Mouse (Mus musculus) frontal cortex, adult (tissue): Measurements from ENCODE around the gene Ipmk.
A peak's percentile ranks its signal among the peaks of the same experiment; 100 is the strongest.

Experiments used
- ATAC-seq: cut with Nextera tagmentation; 2 replicates; pipeline ENCODE4 v1.9.2; 2017; ENCODE audit warnings: mild to moderate bottlenecking, moderate library complexity, mixed read lengths; ENCODE audit not compliant: low TSS enrichment

The Ipmk gene

DNA sequence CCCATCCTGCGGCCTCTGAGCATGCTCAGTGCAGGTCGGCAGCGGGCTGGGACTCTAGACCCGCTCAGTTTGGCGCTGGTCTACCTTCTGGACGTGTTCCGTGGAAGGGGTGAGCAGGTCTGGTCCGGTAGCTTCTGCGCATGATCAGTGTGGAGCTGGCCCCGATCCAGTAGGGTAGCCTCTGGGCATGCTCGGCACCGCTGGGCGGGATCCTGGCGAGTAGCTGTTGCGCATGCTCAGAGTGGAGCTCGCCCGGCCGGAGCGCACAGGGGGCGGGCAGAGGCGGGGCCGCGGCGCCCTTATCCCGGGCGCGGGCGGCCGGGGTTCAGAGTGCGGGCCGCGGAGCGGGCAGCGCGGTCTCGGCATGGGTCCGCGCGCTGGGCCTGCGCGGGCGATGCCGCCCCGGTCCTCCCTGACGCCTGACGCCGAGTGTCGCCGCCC, at the start of gene Ipmk:
Ipmk (plus strand) TSS at position 255 of the 441 bp plus-strand sequence.
- peak; percentile 73 for ATAC-seq

DNA sequence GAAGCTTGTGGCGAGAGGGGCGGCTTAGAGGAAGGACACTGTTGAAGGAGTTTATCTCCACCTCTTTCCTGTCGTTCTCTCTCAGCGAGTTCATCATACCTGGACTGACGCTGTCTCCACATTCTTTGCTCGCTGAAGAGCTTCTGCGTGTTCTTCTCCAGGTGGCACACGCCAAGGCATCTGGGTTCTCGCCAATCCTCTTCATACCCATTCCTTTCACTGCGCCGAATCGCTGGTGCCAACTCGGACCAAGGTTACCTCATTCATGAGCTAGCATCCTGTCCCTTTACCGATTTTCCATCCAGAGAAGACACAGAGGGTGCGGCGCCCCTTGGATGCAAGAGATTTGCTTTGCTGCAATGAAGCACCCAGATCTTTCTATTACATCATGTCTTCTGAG, 47.4 kb upstream of the Ipmk start:
- ATAC-seq, result peak; percentile 15

DNA sequence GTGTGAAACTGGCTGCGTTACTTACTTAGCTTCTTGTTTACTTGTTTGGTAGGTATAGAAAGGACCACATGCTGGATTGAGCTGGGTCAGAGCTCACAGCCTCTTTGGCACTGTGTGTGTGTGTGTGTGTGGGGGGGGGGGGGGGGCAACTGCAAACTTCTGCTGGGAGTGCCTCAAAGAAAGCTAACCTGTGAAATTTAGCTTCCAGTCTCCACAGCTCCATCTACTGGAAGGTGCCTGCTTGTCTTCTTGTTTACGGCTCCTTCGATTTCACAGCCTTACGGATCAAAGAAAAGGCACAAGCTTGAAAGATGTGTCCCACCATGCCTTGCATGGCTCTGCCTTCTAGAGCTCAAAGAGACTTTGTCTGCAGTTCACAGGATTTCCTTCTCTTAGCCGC, 45.1 kb upstream of the Ipmk start:
- peak; percentile 56 for ATAC-seq

DNA sequence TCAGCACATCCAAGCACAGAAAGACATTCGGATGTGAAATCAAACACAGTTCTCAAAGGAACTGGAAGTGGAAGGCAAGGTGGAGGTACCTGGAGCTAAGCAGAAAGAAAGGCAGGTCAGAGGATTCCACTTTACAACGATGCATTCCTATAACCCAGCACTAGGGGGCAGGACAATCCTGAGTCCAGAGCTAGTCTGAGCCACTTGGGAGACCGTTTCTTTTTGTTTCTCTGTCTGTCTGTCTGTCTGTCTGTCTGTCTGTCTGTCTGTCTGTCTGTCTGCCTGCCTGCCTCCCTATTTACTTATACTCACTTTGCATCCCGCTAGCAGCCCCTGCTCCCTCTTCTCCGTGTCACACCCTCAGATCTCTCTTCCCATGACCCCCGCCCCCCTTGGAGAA, 41.4 kb upstream of the Ipmk start:
- peak; percentile 69 for ATAC-seq

DNA sequence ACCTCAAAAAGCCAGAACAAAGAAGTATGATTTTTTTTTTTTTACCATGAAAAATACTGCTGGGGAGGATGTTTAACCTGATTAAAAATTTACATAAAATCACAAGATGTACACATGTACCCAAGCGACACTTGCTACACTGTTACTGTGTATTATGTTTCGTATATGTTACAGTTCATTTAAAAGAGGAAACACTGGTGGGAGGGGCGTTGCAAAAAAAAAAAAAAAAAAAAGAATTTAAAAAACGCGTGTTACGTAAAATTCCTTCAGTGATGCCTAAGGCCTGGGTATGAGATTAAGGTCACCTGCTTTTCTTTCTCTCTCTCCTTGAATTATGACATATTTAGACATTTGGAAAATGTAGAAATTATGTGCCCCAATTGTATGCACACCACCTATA, 40.8 kb upstream of the Ipmk start:
- ATAC-seq, result no peak

DNA sequence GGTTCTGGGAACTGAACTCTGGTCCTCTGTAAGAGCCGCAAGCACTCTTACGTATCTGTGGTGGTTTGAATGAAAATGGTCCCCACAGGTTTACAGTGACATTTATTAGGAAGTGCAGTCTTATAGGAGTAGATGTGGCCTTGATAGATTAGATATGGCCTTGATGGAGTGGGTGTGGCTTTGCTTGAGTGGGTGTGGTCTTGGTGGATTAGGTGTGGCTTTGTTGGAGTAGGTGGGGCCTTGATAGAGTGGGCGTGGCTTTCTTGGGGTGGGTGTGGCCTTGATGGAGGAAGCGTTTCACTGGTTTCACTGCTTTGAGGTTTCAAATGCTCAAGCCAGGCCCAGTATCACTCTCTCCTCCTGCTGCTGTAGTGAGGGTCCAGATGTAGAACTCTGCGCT, 39.4 kb upstream of the Ipmk start:
- no peak for ATAC-seq

DNA sequence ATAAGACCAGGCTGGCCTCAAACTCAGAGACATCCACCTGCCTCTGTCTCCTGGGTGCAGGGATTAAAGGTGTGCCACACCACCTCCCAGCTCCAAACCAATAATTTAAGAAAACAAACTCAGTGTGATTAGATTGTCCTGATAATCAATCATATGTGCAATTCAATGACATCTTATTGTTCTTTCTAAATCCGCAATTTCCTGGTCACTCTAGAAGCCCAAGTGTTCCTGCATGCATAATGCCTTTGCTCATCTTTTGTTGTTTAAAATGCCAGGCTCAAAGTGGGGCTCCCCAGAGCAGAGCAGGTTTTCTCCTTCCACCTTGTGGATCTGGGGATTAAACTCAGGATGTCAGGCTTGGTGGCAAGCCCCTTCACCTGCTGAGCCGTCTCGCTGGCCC, 37.3 kb upstream of the Ipmk start:
- no peak for ATAC-seq

DNA sequence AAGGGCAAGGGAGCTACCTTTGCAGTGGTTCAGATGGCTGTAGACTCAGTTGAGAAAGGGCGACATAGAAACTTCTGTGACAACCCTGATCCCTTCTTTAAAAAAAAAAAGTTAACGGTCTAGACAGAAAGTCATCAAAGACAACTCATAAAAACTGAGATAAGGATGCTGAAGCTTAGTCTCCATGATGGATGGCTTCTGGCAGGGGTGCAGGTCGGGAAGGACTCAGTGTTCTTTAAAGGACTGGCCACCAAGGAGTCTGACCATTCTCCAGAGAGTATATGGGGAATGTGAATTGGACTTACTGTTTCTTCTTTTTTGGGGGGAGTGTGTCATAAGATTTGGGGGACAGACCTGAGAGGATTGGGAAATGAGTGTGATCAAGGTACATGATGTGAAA, 33.0 kb upstream of the Ipmk start:
- no peak for ATAC-seq

DNA sequence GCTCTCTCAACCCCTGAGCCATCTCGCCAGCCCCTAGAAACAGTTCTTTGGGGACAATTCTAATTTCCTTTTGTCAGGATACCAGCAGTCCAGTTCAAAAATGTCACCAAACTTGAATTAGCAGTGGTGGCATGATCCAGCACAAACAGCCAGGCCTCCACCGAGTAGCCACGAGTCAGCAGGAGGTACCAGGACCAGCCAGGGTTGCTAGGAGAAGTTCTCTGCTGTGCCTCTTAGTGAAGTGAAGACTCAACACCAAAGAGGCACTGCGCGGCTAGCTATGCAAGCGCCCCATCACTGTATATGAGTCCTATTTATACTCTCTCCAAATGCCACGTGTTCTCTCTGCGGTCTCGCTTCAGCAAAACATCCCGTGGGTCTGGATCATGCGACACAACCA, 31.5 kb upstream of the Ipmk start:
- ATAC-seq, result peak; percentile 80

DNA sequence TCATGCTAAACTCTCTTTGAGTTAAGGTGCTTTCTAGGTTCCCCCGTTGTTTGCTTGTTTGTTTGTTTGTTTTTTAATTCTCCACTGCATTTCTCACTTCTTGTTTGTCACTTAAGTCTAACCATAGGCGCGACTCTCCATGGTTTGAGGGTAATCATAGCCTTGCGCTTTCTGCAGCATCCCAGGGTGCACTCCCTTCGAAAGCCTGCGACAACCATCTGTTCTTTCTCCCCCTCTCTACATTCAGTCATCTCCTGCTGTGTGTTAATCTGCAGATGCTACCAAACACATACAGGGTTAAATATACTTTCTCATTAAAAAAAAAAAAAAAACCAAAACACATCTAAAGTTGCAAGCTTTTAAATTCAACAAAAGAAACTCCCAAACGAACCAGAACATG, 31.1 kb upstream of the Ipmk start:
- peak; percentile 70 for ATAC-seq

DNA sequence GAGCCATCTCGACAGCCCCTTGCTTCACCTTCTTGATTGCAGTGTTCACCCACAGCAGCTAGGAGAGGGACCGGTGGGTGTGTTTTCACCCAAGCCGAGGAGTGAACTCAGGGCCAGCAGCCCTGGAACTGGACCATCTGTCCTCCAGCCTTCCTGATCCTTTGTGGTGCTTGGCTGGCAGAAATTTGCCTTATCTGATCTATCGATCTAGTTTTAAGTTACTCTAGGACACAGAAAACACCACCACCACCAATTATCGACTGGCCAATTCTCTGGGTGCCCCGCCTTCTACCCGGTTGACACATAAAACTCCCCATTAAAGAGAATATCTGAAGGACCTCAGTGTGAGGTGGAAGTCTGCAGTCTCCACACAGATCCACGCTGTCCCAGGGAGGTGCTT, 23.9 kb upstream of the Ipmk start:
- no peak for ATAC-seq

DNA sequence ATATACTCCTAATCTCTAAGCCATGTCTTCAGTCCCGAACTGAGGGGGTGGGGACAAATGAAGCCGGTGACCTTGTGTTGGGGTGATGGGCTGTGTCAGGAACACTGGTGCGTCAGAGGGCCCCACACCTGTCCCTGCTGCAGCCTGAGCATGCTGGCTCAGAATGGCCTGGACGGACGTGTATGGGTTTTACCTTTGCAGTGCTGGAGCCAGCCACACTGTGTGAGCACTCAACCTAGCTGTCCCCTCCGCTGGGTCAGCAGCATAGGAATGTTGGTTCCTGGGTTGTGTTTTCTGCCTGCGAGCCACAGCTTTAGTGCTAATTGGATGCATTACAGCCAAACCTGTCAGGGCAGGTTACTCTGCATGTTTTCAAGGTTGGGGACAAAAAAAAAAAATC, 21.4 kb upstream of the Ipmk start:
- ATAC-seq, result no peak

DNA sequence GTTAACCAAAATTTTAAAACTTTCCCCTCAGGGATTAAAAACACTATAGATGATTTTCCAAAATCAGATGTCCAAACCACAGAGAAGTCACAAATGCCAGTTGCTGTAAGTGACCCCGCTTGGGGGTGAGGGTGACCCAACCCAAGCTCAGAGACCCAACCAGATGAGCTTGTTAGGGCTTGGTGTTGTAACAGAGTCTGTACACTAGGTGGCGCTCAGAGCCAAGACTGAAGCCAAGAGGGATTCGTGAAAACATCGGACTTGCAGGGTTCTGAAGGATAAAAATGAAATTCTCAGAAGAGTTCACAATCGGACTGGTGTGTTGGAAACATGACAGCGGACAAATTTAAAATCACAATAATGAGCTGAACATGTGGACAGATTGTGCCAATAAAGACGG, 20.8 kb upstream of the Ipmk start:
- peak; percentile 81 for ATAC-seq

DNA sequence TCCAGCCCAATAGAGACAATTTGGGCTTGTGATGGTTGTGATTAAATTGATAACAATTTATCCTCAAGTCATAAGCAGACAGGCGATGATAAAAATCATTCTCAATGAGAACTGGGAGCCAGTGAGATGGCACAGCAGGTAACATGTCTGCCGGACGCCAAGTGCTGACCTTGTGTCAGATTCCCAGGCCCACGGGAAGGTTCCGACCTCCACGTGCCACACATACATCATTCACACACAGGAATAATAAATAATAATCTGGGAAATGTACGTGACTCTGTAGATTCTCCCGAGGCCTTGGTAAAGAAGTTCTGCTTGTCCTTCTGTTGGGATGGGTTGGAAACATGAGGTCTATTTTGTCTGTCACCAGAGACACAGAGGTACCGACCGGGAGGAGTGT, 20.2 kb upstream of the Ipmk start:
- no peak for ATAC-seq

DNA sequence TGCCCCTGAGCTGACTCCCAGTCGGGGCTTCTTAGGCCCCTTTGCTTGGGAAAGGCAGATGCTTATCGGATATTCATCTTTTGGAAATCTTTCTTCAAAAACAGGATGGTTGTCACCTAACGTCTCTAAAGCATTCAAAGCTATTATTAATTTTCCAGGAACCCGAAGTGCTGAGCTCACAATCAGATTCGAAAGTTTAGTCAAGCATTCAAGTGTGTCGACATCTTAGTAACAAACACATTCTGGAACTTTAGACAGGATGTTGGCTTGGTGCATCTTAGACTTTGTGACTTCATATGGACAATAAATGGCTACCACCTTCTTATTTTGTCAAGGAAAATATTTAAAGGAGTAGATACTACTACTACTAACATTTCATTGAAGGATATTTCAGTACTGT, 19.2 kb upstream of the Ipmk start:
- no peak for ATAC-seq

DNA sequence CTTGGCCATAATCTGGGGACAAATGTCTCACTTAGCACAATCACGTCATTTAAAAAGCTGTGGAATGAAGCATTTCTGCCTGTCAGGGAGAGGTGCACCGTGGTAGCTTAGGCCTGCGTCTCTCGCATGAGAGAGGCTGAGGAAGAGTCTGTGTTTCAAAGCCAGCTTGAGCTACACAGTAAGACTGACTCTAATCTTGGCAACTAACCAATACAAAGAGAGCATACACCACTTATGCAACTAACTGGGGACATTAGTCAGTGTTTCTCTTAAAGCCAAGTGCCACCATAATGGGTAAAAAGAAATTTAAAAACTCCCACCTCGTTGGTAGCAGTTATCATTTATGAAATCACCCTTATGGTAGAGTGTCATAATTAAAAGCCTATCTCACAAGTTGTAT, 18.7 kb upstream of the Ipmk start:
- no peak for ATAC-seq

DNA sequence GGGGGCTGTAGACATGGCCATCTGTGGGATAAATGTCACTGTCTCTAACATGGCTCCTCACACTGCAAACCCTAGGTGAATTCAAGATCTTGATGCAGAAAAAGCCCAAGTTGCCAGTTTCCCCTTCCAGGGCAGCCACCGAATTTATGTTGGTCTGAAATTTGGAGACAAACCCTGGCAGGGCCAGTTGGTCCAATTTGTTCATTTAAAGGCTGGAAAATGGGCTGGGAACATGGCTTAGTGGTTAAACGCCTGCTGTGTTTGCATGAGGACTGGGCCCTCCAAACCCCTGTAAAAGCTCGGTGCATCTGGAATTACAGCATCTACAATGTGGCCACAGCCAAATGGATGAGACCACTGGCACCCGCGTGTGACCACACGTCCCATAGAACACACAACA, 18.3 kb upstream of the Ipmk start:
- no peak for ATAC-seq

DNA sequence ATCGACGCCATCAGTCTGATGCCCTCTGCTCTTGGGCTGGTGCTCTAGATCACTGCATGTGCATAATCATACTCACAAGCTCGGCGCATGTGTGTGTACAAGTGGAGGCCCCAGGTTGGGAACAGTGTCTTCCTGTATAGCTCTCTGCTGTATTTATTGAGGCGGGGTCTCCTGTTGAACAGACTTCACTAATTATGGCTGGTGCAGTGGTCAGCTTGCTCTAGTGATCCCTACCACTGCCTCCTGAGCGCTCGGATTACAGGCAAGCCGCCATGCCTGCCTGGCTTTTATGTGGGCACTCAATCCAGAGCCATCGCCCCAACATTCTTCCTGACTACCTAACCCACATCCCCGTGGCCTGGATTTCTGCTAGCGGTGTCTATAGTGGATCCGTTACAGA, 17.5 kb upstream of the Ipmk start:
- no peak for ATAC-seq

DNA sequence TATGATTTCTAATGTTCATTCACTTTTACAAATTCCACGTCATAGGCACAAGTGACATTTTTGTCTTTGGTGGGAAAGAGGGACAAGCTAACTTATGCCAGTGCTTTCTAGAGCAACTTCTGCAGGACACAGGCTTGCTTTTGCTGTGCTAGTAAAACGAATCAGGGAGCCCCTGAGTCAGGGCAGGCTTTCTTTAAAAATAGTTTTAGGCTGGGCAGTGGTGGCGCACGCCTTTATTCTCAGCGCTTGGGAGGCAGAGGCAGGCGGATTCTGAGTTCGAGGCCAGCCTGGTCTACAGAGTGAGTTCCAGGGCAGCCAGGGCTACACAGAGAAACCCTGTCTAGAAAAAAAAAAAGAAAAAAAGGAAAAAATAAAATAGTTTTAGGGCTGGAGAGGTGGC, 15.7 kb upstream of the Ipmk start:
- ATAC-seq, result no peak

DNA sequence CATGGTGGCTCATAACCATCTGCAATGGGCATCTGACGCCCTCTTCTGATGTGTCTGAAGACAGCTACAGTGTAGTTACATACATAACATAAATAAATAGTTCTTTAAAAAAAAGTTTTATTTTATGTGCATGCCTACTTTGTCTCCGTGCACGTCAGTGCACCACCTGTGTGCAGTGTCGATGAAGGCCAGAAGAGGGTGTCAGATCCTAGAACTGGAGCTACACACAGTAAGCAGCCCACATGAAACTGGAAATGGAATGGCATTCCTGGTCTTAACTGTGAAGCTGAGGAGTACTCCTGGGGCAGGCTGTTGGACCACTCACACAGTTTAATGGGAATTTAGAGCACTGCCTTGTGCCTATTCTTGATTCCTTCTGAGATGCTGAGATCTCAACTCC, 15.2 kb upstream of the Ipmk start:
- peak; percentile 61; the same call in 1 of the 2 replicates for ATAC-seq

DNA sequence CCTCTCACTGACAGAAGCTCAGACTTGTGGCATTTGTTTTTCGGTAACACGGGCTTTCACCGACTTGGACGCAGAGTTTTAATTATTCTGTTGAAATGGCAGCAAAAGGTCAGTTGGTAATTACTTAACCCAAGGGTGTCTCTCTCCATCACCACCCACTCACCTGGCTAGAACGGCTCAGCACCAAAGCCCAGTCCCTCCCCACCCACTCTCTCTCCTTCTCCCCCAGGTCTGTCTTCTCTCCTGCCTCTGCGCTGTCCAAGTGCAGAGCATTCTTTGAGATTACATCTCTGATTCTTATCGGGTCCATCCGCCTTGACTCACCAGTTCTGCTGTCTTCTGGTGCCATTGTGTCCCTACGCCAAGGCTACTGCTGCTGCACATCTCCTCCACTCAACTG, 14.7 kb upstream of the Ipmk start:
- peak; percentile 43 for ATAC-seq

DNA sequence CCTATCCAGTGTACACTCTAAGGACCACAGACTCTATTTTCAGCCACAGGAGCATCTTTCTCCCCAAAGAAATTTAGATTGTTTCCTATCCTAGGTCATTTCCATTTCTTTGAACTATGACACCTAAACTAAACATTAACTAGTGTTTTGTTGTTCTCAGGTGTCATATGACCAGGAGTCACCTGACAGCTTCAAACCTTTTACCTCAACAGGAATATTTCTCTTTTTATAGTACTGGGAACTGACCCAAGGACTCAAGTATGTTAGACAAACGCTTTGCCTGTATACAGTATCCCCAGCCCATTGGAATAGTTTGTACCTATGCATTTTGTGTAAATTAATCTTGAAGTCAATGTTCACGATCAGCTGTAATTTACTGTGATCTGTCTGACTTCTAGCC, 9.8 kb upstream of the Ipmk start:
- ATAC-seq, result no peak

DNA sequence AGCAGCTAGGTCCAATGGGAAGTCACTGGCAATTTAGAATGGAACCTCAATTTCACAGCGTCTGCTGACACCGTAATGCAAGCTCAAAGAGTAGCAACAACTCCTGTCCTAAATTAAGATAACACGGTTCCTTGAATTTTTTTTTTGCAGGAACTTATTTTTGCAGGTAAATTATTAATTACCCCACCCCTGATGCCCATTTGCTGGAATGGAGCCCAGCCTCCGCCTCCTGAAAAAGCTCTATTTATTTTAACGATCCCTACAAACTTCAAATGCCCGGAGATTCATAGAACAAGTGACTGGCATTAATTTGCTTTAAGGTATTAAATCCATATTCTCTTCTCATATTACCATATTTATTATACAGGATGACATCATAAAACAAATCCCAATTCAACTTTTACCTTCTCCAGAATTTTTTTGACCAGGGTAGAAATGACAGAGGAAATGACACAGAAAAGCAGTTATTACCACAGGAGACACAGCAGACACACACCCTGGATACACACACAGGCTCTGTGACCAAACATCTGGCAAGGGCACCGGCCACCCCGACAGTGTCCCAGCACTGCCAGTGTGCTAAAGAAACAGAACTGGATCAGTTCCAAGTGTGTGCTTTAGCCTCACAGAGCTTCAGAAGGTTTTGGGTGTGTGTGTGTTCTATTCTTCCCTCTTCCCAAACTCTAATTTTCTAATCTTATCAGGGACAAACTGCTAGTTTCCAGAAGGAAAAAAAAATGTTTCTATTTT, 9.2 kb upstream of the Ipmk start:
- ATAC-seq, result no peak

DNA sequence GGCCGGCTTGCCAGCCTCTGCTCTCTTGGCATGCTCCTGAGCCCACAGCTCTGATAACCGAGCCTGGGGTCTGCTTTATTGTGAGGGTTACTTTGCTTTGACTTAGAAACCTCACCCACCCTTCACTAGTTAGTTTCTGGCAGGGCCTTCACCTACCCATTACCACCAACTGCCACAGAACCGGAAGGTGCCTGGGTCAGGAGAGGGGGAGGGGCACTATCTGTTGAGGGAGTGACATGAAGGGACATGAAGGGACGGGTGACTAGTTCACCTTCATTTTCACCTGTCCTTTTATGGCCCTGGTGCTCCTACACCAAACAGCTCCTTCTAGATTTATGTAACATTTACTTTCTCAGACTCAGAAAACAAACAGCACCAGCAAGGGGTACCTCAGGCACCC, 8.1 kb upstream of the Ipmk start:
- no peak for ATAC-seq
